Mouse (Mus musculus): ENCODE results near the gene Sept11.

Gene Sept11

DNA sequence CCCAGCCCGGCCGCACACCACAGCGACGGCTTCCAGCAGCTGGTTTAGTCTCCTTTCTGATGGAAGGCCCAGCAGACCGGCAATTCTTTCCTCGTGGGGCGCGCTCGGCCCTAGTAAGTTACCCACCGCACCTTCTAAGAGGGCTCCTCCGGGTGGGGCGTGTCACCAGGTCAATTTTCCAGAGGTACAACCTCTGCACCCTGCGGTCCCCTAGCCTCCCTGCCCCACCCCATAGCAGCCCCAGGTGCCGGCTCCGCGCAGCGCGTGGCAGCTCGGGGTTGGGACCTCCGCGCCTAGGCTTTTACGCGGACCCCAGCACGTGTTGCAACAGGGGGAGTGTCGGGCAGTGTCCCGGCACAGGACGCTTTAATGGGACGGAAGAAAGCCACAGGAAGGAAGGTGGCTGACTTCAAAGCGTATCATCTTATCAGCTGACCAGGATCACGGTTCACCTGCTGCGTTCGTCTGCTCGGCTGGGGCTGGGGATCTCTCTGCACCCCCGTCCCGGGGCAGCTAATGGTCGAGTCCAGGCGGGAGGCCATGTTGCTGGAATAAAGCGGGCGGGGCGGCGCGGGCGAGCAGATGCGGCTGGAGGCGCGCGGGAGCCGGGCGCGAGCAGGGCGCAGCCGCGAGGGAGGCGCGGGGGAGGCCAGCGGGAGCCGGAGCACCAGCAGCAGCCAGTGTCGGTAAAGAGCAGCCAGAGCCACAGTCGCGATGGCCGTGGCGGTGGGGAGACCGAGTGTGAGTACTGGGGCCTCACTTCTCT lies at the start of gene Sept11:
Gene Sept11, plus strand, starts transcription at position 581 of the 766 bp plus-strand sequence.
- in situ Hi-C loops (cut with MboI, MseI): loop anchor here (5.0 kb wide), 2 partner anchors 64 to 174 kb away; partner anchors contain the start of gene Ccng2

DNA sequence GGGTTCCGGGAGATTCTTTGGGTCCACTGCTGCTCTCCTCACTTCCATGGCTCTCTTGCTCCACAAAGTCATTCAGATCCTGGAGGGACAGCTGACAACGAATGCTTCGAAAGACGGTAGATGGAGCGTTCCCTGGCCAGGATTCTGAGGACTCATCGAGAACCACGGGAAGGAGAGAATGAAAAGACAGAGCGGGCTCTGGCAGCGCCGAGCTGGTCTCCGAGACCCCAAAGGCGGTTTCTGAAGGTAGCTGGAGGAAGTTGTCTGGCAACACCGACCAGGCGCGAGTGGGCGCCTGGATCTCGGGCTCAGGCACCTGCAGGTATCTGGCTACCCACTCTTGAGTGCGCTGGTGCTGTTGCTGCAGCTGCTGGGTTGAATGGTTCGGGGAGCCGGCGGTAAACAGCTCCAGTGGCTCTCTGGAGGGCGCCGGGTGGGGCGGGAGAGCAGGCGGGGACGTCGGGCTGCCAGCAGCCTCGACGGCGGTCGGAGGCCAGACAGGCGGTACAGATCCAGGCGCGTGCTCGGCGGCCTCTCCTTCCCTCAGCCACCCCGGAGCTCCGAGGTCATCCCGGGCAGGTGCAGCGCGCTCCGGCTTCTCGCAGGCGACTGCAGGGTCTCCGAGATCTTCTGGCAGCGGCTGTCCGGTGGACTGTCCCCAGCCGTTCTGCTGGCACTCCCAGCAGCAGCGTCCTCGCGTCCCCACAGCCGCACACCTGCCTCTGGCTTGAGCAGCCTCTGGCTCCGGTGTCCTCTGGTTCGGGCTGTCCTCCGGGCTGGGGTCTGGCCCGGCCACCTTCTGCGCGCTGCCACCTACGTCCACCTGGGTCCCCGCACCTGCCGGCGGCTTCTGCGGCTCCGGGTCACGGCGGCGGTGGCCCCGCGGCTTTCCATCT lies 49.3 kb upstream of the Sept11 start:
- in situ Hi-C loops (cut with MboI, MseI): no loop called here

DNA sequence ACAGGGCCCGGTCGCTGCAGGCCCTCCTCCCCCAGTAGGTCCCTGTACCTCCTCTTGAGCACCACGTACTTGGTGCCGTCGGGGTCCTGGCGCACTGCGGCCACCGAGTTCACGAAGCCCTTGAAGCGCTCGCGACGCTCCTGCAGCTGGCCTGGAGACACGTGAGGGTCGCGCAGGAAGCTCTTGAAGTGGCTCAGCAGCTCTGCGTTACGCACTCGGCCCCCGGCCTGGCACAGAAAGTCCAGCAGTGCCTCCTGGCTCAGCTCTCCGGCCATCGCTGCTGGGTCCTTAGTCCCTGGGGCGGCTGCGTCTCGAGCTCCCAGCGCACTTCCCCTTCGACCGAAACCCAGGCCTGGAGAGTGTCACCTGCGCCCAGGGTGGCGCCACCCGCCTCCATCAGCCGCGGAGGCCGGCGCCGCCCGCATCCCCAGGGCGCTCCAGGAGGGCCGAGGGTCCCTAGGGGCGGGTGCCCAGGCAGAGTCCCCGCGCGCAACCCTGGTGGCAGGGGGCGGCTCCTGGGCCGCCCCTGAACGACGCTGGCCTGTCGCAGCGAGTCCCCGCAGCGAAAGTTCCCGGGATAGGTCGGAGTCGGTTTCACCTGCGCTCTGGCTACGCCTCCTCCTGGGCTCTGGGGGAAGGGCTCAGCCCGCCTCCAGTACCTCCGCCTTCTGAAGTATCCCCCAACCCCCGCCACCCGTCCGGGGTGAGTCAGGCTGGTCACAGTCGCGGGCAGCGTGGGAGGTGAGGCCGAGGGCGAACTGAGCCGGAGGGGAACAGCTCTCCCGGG lies 48.5 kb upstream of the Sept11 start, which contains the start of gene Sowahb:
Gene Sowahb, minus strand, starts transcription at position 439 of the 787 bp plus-strand sequence.
- in situ Hi-C loops (cut with MboI, MseI): no loop called here

DNA sequence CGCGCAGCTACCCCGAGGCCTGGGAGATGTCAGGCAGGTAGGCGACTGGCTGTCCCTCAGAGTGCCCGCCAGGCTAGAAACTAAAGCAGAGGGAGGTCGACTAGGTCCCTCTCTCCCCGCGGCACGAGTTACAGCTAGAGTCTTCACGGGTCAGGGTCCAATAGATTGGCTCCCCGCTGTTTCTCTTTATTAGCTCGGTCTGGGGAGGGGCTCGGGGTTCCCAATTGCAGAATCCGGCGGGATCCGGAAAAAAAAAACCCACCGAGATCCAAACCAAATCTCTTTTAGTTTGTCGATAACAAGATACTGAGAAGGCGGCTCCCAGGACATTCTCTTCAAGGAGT lies 47.9 kb upstream of the Sept11 start:
- in situ Hi-C loops (cut with MboI, MseI): no loop called here

DNA sequence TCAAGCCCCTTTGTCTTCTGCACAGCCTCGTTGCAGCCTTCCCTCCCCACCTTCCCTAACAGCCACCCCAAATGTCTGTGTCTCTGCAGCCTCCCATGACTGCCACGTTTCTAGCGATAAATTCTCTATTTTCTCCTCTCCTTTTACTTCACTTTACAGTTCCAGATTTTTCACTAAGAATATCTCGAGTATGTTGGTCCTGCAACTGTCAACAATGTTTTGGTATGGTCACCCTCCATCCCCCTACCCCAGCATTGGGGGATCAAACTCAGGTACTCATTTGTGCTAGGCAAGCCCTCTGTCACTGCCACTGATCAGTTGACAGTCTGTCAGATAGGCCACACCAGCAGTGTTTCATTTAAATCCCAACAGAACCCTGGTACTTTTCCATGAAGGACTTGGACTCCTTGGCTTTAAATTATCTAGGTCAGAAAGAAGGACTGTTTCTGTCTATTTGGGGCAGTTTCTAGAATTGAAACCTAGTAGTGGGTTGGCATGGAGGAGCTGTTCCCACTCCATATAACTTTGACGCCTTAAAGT lies 46.9 kb upstream of the Sept11 start:
- in situ Hi-C loops (cut with MboI, MseI): no loop called here

DNA sequence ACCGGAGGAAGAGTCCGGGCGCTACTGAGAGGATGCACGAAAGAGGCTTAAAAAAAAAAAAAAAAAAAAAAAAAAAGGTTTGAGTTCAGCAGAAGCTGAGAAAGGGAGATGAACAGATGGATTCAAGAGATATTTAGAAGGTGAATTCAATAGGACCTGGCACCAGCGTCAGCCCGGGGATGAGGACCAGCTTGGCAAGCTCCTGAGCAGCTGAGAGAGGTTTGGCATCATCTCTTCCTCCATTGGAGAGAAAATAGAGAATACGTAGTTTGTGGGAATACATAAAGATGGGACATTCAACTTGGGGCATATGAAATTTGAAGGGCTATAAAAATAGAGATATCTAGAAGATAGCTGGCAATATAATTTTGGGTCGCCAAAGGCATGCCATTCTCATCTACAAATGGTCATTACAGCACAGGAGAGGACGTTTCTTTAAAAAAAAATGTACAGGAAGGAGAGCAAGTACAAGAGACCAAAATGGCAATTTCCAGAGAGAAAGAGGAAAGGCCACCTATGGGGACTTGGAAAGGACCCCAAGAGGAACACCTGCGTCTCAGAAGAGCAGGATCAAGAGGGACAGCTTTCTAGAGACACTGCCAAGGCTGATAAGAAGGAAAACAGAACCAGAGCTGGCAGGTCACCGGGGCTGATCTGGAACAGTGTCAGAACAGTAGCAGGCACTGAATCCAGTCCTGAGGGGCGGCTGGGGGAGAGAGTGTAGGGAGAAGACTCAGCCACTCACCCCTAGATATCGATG lies 44.6 kb upstream of the Sept11 start:
- in situ Hi-C loops (cut with MboI, MseI): no loop called here

DNA sequence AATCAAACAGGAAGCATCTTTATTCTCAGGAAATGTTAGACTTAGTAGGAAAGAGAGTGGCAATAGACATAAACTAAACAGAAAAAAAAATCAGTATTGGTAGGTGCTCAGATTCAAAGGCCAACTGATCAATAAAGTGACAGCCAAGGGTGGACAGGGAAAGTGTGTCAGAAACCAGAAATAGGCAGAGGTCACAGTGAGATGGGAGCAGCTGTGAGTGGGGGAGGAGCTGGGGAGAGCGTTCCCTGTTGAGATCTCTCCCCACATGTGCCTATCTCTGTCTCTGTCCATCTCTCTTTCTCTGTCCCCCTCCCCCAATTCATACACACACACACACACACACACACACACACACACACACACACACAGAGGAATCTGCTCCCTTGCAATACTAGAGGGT lies 43.3 kb upstream of the Sept11 start:
- in situ Hi-C loops (cut with MboI, MseI): no loop called here

DNA sequence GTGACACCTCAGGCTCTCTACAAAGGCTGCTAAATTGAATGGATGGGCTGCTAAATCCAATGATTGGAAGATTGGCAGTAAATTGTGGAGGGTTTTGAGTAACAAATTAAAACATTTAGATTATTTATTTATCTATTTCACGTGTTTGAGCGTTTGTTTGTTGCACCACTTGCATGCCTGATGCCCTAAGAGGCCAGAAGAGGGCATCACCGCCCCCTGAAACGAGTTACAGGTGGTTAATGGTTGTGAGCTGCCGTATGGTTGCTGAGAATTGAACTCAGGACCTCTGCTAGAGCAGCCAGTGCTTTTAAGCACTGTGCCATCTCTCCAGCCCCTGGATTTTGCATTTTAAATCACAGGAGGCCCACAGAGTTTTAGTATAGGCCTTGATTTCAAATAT lies 42.2 kb upstream of the Sept11 start:
- in situ Hi-C loops (cut with MboI, MseI): no loop called here

DNA sequence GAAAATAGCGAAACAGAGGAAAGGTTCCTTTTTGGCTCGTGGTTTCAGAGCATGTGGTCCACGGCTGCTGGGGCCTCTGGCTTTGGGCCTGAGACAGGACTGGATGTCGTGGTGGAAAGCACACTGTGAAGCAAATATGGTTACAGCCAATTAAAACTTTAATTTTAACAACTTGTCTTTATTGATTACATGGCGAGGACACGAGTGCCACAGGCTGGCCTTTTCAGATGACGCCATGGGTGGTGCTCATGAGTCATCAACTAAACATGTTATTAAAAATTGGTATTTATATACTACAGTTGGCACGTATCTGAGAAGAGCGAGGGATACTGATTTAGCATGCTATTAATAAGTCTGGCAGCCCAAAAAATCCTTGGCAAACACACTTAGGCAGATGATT lies 41.3 kb upstream of the Sept11 start:
- in situ Hi-C loops (cut with MboI, MseI): no loop called here

DNA sequence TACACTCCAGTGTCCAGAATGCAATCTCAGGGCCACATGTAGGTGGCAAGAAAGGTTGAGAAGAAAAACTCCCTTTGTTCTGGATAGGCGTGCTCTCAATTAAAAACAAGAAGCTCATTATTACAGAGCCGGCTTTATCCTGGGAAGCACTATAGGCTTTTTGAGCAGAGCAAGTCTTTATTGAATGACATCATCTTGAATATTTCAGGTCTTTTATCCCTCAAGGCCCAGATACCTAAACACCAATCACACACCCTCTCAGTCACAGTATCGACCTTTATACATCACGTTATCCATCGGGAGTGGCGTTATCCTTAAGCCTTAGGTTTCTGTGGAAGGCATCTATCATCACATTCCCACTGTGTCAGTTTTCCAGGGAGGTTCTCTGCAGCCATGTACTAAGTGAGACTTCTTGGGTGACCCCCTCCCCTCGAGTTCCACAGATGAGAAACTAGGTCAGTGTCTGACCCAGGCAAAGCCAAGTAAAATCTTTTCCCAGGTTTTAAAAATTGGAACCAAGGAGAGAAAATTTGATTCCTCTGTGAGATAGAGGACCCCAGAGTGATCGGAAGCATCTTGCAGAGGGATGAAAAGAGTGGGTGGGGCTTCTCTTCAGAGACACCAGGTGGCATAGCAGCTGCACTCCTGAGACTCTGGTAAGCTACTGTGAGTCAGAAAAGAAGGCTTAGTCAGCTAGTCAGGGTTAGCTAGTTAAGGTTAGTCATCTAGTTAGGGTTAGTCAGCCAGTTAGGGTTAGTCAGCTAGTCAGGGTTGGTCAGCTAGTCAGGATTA lies 39.4 kb upstream of the Sept11 start:
- in situ Hi-C loops (cut with MboI, MseI): no loop called here

DNA sequence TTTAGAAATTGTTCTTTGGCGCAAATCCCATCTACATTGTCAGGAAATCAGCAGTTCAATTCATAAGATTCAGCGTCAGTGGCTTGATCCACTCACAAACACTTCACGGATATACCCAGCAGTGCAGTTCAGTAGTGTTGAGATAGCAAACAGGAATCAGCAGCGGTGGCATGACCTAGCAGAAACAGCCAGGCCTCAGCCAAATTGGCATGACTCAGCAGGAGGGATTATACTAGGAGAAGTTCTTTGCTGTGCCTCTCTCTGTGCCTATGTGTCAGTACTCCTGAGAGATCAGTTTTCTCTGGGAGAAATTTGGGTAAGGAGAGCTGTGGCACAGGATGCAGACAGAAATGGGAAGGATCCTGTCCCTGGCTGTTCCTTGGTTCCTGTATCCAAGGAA lies 32.4 kb upstream of the Sept11 start:
- in situ Hi-C loops (cut with MboI, MseI): no loop called here

DNA sequence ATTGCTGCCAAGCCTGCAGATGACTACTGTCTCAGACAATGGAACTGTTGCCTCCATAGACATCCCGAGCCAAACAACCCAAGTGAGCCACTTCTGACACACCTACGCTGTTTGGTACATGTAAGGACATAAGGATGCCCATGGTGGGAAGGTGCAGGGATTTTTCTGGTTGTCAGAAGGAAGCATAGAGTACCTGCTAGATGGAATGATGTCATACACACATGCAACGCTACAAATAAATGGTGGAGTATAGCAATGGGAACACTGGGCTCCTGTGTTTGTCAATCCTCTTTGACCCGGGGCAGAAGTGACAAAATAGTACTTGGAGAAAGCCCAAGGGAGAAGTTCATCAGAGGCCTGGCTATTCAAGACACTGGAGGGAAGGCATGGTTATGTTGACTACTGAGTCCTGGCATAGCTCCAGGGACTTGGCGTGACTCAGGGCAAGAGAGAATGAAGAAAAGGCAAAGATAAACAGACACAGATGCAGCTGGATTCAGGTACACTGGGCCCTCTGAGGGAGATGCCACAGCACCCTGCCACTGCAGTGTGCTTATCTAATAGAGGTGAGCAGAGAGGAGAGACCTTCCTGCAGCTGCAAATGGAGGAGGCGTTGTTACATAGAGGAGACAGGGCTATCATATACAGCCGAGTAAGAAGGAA lies 15.4 kb upstream of the Sept11 start:
- in situ Hi-C loops (cut with MboI, MseI): no loop called here

DNA sequence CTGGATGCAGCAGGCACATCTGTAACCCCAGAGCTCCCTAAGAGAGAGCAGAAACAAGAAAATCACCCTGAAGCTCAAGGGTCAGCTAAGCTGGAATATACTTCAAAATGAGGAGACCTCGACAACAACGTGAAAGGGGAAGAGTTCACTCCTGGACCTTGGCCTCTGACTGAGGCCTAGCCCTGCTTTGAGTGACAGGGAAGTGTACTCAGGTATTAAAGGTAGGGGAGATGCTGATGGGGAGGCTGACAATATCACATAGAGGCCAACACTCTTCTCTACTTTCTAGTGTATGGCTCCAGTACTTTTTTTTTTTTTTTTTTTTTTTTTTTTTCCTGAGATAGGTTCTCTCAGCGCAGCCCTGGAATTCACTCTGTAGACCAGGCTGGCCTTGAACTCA lies 13.6 kb upstream of the Sept11 start:
- in situ Hi-C loops (cut with MboI, MseI): no loop called here

DNA sequence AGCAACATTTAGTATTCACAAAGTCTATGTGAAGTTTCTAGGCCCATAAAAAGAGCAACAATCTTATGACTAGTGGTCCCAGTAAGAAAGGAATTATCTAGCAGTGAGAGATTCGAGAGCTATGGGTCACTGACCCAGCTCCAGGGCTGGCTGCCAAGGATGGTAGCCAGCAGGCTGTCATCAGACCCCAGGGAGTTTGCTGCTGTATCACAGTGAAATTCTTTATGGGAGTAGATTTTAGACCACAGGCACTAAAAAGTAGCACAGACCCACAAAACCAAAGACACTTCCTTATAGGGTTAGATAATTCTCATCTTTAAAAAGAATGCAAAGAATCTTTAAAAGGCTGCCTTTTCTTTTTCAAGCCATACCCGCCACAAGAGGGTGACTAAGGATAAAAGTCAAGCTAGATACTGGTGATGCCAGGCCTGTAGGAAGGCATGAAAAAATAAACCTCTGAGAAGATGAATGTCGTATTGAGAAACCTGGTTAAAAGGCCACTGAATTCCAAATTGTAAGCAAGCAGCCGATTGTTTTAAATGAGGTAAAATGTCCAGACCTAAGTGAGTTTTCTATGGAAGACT lies 8.1 kb upstream of the Sept11 start:
- in situ Hi-C loops (cut with MboI, MseI): no loop called here

DNA sequence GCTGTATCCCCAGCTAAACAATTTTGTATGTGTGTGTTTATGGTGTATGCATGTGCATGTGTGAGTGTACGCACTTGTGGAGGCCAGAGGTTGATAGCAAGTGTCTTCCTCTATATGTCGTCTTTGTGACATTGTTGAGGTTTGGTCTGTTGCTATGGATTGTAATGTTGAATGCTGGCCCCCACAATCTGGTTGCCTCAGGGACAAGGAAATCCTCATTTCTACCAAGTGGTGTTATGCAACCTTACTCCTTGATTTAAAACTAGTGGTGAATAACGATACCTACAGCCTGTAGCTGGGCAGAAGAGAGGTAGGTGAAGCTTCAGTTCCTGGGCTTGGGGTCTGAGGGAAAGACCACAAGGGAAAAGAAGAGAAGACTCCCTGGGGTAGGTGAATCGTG lies 7.3 kb upstream of the Sept11 start:
- in situ Hi-C loops (cut with MboI, MseI): no loop called here

DNA sequence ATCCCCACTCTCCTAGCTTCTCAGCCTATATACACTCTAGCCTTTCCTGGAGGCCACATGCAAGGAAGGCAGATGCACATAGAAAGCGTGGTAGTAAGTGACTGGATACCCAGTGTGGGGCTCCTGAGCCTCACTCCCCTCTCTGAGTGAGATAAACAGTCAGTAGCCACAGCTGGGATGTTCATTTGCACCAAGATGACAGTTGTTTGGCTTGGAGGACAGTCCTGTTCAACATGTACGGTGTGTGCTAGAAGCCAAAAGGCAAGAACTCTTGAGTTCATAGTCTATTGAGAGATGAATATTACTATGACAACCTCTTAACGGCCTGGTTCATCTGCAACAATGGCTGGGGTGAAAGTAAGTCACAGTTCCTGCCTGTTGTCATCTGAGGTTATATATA lies 2.0 kb upstream of the Sept11 start:
- in situ Hi-C loops (cut with MboI, MseI): loop anchor here (5.0 kb wide), 2 partner anchors 66 to 176 kb away; partner anchors contain the start of gene Ccng2

DNA sequence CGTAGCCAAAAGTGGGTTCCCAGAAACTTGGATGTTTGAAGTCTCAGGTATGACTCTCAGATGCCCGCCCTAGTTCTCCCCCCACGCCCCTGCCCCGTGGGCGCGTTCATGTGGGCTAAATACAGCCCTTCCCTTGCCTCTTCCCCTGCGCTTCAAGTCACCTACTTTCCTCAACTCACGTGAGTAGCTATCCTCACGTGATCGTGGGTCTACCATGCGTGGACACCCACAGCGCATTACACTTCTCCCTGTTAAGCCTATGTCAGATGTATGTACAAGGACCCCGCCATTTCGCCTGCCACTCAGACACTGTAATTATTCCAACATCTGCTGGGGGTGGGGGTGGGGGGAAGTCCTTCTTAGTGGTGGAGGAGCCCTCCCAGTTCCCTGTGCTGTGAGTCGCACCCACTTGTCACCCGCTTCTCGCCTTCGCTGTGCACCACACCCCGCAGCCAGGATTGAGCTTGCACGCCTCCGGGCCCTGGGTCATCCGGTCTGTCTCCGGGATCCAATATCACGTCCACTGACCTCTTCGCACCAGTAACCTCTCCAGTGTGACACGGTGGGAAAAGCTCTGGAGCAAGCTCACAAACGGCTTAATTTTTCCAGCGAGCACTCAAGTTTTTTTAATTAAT lies 973 bp upstream of the Sept11 start:
- in situ Hi-C loops (cut with MboI, MseI): loop anchor here (5.0 kb wide), 2 partner anchors 65 to 175 kb away; partner anchors contain the start of gene Ccng2

All from T-helper 1 cell (primary cell).